Mouse (Mus musculus) embryonic facial prominence, embryonic 11.5 days (tissue): Measurements from ENCODE around the gene Cntn4. TPM values are rescaled to one million over a fixed set of nuclear protein-coding genes. Genes with fewer than 3 reads are reported as not detected.

Experiments
- ATAC-seq: fragments of 200-750 bp; cut with Nextera tagmentation; replicated peaks from 2 replicates; pipeline ENCODE4 v1.8.0; 2017; ENCODE audit warnings: low read depth; ENCODE audit not compliant: insufficient number of reproducible peaks, low FRiP score, low TSS enrichment
- DNase-seq: peaks from one replicate; pipeline ENCODE4 v3.0.0-alpha.2; 2015; ENCODE audit warnings: low spot score
- H3K27ac ChIP-seq: fragments of 300-500 bp; sonication (generic); replicated peaks from 2 replicates; pipeline ENCODE4 v1.5.1; 2014; ENCODE audit warnings: mild to moderate bottlenecking, low read depth, low read length, control low read depth
- H3K27me3 ChIP-seq: fragments of 300-500 bp; sonication (generic); 2 replicates; pipeline ENCODE4 v1.6.1; 2014; ENCODE audit warnings: mild to moderate bottlenecking, low read length, moderate library complexity, mixed read lengths; ENCODE audit not compliant: control insufficient read depth, insufficient read depth
- H3K36me3 ChIP-seq: fragments of 300-500 bp; sonication (generic); replicated peaks from 2 replicates; pipeline ENCODE4 v1.6.1; 2014; ENCODE audit warnings: low read depth, mild to moderate bottlenecking, low read length, moderate library complexity, mixed read lengths; ENCODE audit not compliant: control insufficient read depth, insufficient read depth
- H3K4me1 ChIP-seq: fragments of 300-500 bp; sonication (generic); 2 replicates; pipeline ENCODE4 v1.6.1; 2014; ENCODE audit warnings: low read length, mixed read lengths; ENCODE audit not compliant: control insufficient read depth, insufficient read depth
- H3K4me2 ChIP-seq: fragments of 300-500 bp; sonication (generic); 2 replicates; pipeline ENCODE4 v1.6.1; 2014; ENCODE audit warnings: low read depth, mild to moderate bottlenecking, control low read depth, low read length, moderate library complexity
- H3K4me3 ChIP-seq: fragments of 300-500 bp; sonication (generic); 2 replicates; pipeline ENCODE4 v1.5.1; 2014; ENCODE audit warnings: low read depth, low read length, control low read depth
- H3K9ac ChIP-seq: fragments of 300-500 bp; sonication (generic); replicated peaks from 2 replicates; pipeline ENCODE4 v1.6.1; 2014; ENCODE audit warnings: mild to moderate bottlenecking, control low read depth, low read length
- H3K9me3 ChIP-seq: fragments of 300-500 bp; sonication (generic); replicated peaks from 2 replicates; pipeline ENCODE4 v1.6.1; 2016; ENCODE audit warnings: mild to moderate bottlenecking, low read length, inconsistent platforms, mixed read lengths; ENCODE audit not compliant: control insufficient read depth
- WGBS: fragments of 180-500 bp; shearing (Covaris S2); extraction: QIAGEN DNeasy Blood & Tissue Kit; methylation state at CpG from one replicate; pipeline ENCODE4 v1.1.7; 2014; 5-methylcytosine and 5-hydroxymethylcytosine counted together
- polyA plus RNA-seq: library from polyadenylated mRNA; unstranded; fragments of >200 nt; fragmentation: Nextera tagmentation; extraction: Ambion mirVana; gene quantifications from 2 replicates; pipeline ENCODE4 v1.2.1, GENCODE M21; 2014

Gene Cntn4
- polyA plus RNA-seq, 1 experiment from 2014 or later = 2.0 TPM

GRCm38 (mm10) chr6:106543500-106543899, 866.0 kb downstream of the Cntn4 start:
- Histone ChIP-seq H3K4me1 (no peaks in the 10 kb centered on the region), H3K9me3 (no peaks in the 10 kb centered on the region), H3K27me3 (no peaks in the 10 kb centered on the region), H3K9ac (no peak overlapping the region), H3K4me3 (no peak overlapping the region), H3K36me3 (no peaks in the 10 kb centered on the region), H3K27ac (no peak overlapping the region), H3K4me2 (no peak overlapping the region)
- ATAC-seq = no peak
- DNase-seq = no peak

- 73% methylated on average over 6 of the region's 6 CpGs for WGBS
- Histone ChIP-seq H3K27me3 (no peaks in the 10 kb centered on the region), H3K36me3 (no peaks in the 10 kb centered on the region), H3K4me3 (no peak overlapping the region), H3K4me2 (no peak overlapping the region), H3K27ac (no peak overlapping the region), H3K9me3 (no peaks in the 10 kb centered on the region), H3K9ac (no peak overlapping the region), H3K4me1 (no peaks in the 10 kb centered on the region)
- DNase-seq (no peak), ATAC-seq (no peak)
Observed at GRCm38 (mm10) chr6:106561649-106562048, 884.2 kb downstream of the Cntn4 start.

- no peak overlapping the region for H3K4me2 ChIP-seq
- WGBS = 84% methylated on average over 7 of the region's 7 CpGs
- H3K4me1 ChIP-seq = no peaks in the 10 kb centered on the region
- no peak overlapping the region for H3K27ac ChIP-seq
- H3K36me3 ChIP-seq = no peaks in the 10 kb centered on the region
- H3K9me3 ChIP-seq = no peaks in the 10 kb centered on the region
- no peak overlapping the region for H3K9ac ChIP-seq
- no peaks in the 10 kb centered on the region for H3K27me3 ChIP-seq
- no peak for ATAC-seq
- H3K4me3 ChIP-seq = no peak overlapping the region
- no peak for DNase-seq
Observed at GRCm38 (mm10) chr6:106565316-106565715, 887.9 kb downstream of the Cntn4 start.

- Histone ChIP-seq H3K9ac (no peak overlapping the region), H3K36me3 (no peaks in the 10 kb centered on the region), H3K4me2 (no peak overlapping the region), H3K4me3 (no peak overlapping the region), H3K4me1 (no peaks in the 10 kb centered on the region), H3K9me3 (no peaks in the 10 kb centered on the region), H3K27me3 (no peaks in the 10 kb centered on the region), H3K27ac (no peak overlapping the region)
- 88% methylated on average over 3 of the region's 3 CpGs for WGBS
- DNase-seq = no peak
- ATAC-seq = no peak
Observed at GRCm38 (mm10) chr6:106565769-106566459, 888.5 kb downstream of the Cntn4 start.

- Histone ChIP-seq H3K9me3 (no peaks in the 10 kb centered on the region), H3K4me1 (no peaks in the 10 kb centered on the region), H3K27ac (no peak overlapping the region), H3K27me3 (no peaks in the 10 kb centered on the region), H3K9ac (no peak overlapping the region), H3K4me3 (no peak overlapping the region), H3K4me2 (no peak overlapping the region), H3K36me3 (no peaks in the 10 kb centered on the region)
- ATAC-seq (no peak), DNase-seq (no peak)
- WGBS = 81% methylated on average over 11 of the region's 11 CpGs
Observed at GRCm38 (mm10) chr6:106566929-106567621, 889.6 kb downstream of the Cntn4 start.

GRCm38 (mm10) chr6:106580124-106580523, 902.7 kb downstream of the Cntn4 start:
- Histone ChIP-seq H3K9ac (no peak overlapping the region), H3K27ac (no peak overlapping the region), H3K27me3 (no peaks in the 10 kb centered on the region), H3K4me2 (no peak overlapping the region), H3K36me3 (no peaks in the 10 kb centered on the region), H3K9me3 (no peaks in the 10 kb centered on the region), H3K4me1 (no peaks in the 10 kb centered on the region), H3K4me3 (no peak overlapping the region)
- no peak for ATAC-seq
- 80% methylated on average over 5 of the region's 5 CpGs for WGBS
- DNase-seq = no peak

GRCm38 (mm10) chr6:106593756-106594155, 916.3 kb downstream of the Cntn4 start:
- Histone ChIP-seq H3K27ac (no peak overlapping the region), H3K4me1 (no peaks in the 10 kb centered on the region), H3K9me3 (no peaks in the 10 kb centered on the region), H3K4me2 (no peak overlapping the region), H3K27me3 (no peaks in the 10 kb centered on the region), H3K36me3 (no peaks in the 10 kb centered on the region), H3K9ac (no peak overlapping the region), H3K4me3 (no peak overlapping the region)
- WGBS = 20% methylated on average over 9 of the region's 9 CpGs
- no peak for ATAC-seq
- DNase-seq = peak; percentile 6

- no peak overlapping the region for H3K9ac ChIP-seq
- no peak overlapping the region for H3K4me2 ChIP-seq
- H3K27ac ChIP-seq = no peak overlapping the region
- no peaks in the 10 kb centered on the region for H3K9me3 ChIP-seq
- DNase-seq (no peak), ATAC-seq (no peak)
- no peaks in the 10 kb centered on the region for H3K4me1 ChIP-seq
- no peak overlapping the region for H3K4me3 ChIP-seq
- WGBS = 85% methylated on average over 3 of the region's 3 CpGs
- H3K36me3 ChIP-seq = no peaks in the 10 kb centered on the region
- H3K27me3 ChIP-seq = no peaks in the 10 kb centered on the region
Observed at GRCm38 (mm10) chr6:106617081-106617480, 939.6 kb downstream of the Cntn4 start.
